Mouse (Mus musculus) MN1 (cell line): ENCODE results near the gene Plscr4.
A peak's percentile ranks its signal among the peaks of the same experiment; 100 is the strongest.

Experiments used
- DNase-seq: peaks from one replicate; pipeline ENCODE4 v3.0.0-alpha.2; 2016; ENCODE audit warnings: low spot score

The Plscr4 gene

DNA sequence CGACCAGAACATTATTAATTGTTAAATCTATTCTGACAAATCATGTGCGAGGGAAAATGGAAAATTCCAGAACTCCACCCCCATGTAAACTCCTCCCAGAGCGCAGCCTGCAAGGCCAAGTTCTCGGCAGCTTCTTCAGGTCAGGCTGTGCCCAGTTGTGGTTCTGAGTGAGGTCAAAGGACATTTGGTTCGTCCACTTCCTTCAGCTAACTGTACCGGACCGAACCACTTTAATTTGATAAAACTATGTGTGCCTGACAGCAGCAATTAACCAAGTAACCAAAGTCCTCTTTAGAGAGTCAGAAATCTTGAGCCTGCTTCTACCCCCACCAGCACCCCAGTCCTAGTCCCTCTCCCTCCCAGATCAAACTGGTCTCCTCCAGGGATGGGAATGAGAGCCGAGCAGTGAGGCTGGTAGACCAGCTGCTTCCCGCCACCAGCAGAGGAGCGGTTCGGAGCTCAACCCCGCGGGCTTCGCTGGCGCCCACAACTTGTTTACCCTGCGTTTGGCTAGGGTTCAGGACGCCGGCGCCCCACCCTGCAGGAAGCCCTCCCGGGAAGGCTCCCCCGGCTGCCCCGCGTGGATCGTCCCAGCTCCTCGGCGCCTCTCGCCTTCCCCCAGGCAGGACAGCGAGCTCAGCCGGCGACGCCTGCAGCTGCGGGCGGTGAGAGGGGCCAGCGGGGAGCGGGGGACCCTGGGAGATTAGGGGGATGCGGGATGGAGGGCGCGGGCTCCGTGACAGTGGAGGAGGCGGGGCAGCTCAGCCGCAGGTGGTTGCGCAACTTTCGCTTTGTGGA is at the start of gene Plscr4:
Gene Plscr4 (plus strand): TSS at position 113 of the 798 bp plus-strand sequence.
- DNase-seq, result peak; percentile 50

DNA sequence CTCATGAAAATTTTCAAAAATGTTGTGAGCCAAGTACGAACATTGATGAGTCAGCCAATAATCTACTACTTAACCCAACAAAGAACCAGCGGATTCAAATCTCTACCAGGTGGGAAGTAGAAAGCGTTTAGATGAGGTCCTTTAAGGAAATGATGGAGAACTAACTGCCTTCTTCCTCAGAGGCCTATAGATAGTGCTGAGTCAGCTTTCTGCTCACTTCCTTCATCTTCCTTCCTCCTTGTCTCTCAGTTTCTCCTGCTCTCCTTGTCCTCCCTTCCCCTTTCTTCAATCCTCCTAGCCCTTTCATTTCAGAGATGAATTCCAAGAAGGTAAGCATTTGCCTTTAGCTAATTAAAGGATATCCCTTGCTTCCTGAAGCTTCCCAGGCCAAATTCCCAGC is 46.9 kb upstream of the Plscr4 start:
- no peak for DNase-seq

DNA sequence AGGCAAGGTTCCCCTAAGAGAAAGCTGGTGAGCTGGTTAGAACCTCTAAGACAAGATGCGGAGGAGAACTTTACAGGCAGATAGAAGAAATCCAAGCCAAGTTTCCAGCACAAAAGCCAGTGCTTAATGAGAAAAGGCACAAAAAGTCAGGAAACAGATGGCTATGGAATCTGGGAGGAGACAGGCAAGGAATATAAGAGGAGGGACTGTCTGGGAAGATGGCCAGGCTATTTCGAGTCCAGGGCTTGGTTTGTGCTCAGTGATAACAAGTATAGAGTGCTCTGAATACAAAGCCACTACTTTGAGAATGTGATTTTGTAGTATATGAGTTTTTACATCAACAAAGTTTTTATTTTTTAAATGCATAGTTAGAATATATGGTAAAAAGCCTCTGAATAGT is 45.1 kb upstream of the Plscr4 start:
- DNase-seq, result peak; percentile 13

DNA sequence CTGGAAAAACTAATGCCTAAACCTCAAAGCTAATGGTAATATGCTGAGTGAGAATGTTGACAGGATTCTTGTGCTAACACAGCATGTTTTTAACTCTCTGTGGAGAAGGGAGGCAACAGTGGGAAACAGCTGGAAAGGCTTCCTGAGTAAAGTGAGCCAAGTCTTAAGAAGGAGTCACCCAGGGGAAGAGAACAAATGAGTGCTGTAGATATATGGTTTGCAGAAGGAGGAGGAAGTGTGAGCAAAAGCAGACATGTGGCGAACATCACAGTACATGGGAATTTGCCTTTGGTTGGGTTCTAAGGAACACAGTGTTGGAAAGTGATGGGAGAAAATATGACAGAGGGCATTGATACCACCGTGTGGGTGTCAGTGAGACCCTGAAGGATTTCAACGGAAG is 43.5 kb upstream of the Plscr4 start:
- DNase-seq, result no peak

DNA sequence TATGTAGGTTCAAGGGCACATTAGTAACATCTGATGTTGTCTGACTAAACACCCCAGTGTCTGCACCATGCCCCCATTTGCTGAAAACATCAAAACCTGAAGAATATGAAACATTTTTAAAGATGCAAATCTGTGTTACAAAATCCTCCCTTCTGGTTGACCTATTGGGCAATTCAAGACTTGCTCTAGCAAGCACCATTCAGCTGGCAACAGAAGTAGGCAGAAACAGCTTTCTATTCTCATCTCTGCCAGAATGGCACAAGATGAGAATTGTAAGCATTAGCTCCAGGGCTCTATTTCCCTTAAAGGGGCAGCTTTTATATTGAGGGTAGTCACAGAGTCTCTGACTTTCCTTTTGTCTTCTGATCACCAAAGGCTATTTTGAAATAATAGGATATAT is 19.4 kb upstream of the Plscr4 start:
- no peak for DNase-seq

DNA sequence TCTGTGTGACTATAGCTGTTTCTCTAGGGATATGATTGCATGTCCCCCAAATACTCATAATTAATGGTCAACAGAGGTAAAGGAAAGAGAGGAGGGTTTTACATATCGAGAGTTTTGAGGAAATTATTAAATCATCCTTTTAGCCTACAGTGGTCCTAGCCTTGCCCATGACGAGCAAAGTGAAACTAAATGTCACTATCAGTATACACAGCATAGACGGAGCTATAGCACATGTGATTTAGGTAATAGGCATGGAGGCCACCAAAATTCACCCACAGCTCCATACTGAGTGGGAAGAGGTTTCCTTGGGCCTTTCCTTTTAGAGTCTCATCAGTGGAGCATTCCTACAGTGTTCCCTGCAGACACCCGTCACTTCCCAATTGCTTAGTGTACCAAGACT is 15.7 kb upstream of the Plscr4 start:
- DNase-seq, result no peak

DNA sequence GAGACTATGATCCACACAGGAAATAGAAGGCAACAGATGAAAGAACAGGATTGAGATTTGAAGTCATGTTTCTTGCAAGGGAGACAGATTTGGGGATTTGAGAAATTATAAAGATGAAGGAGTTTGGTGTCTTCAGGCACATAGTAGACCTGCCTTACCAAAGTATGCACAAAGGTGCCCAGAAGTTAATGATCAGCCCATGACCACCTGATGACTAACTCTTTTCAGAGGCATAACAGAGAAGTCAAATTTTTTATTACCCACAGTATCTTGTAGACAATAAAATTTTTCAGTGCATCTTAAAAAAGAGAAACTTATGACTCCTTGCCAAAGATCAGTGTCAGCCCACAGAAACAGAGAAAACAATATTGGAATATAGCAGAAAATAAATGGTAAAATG is 12.6 kb upstream of the Plscr4 start:
- no peak for DNase-seq

DNA sequence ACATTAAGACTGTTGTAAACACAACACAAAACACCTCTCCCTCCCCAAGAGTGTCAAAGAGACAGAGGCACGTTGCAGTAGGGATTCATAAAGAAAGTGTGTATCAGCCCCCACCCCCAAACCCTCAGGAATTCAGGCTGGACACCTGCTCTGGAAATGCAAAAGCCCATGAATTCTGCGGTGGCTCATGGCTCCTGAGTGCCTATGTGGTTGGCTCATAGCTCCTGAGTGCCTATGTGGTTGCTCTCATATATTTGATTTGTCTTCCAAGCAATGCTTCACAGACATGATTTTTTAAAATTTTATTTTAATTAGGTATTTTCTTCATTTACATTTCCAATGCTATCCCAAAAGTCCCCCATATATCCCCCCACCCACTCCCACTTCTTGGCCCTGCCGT is 568 bp upstream of the Plscr4 start:
- DNase-seq, result no peak

DNA sequence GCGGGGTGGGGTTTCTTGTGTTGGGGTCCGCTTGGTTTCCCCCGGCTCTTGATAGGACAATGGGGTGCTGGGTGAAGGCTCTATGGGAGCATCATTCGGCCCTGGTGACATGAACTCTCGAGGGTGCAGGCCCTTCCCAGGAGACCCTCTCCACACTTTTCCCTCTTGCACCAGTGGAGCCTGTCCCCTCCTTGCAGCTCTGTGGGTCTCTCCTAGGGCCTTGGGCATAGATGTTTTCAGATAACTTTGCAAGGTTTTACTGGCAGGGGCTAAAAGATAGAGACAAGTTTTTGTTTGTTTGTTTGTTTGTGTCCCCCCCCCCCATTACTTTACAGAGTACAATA is 858 bp downstream of the Plscr4 start:
- no peak for DNase-seq

DNA sequence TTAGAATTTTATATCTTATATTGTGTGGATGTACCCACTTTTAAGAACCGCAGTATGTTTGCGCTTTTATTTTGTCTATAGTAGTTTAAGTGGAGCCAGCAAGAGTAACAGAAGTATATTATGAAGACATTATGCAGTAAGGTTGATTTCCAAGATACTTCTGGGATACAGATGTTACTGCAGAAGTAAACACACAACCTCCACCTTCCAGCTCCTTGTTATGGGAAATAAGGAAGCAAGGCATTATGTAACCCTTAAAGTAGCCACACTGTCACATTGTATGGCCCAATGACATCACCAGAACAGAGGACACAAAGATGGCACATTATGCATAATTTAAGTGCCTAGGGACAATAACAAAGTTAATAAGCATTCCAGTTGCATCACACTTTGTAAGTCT is 1.2 kb downstream of the Plscr4 start:
- DNase-seq, result peak; percentile 18

DNA sequence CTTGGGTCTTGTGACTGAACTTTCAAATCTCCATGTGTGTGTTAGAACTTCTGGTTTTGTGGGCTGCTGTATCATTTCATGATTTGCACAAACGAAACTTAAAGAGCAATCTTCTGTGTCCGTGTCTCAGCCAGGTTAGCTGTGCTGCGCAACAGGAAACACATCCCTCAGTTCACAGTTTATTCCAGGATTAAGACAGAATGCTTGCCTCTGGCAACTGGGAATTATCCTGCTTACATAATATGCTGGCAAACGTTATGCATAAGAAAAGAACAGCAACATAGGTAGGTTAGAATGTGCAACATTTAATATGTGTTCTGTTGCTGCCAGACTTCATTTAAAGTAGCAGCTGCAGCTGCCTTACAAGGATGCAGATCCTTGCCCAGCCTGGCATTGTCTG is 10.6 kb downstream of the Plscr4 start:
- no peak for DNase-seq

DNA sequence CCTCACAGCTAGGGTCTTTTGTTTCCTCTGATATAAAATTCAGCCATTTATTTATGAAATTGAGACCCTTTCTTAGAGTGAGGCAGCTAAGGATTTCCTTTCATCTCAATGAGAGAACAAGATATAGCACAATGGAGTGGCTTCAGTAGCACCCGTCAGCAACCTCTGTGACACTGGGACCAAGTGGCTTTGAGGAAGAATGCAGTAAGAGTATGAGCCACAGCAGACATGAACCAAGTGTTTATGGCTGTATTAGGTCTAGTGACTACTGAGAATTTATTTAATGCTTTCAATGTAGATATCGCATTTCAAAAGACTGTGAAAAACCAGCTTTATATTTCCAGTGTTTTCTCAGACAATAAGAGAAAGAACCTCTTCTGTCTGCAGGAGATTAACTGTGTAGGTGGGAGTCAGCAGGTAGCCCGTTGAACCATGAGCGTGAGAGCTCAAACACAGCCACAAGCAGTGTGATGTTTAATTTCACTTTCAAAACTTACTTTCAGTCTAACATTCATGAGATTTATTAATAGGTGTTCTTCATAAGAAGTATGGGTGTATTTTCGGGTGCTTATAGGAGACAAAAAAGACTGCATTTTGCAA is 15.2 kb downstream of the Plscr4 start:
- no peak for DNase-seq

DNA sequence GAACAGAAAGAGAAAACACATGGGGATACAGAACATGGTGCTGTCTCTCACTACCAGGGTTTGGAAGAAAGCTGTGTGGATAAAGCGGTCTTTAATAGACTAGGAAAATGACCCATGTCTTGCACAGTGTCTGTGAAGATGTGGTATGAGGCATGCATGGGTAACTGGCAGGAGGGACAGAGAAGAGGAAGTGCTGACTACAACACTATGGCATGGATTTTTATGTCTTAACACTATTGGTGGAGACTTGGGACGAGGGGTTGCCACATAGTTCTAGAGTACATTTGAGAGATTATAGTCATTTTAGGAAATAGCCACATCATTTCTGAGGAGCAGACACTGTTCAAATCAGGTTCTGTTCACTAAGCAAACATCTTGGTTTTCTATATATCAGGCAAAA is 16.0 kb downstream of the Plscr4 start:
- no peak for DNase-seq

DNA sequence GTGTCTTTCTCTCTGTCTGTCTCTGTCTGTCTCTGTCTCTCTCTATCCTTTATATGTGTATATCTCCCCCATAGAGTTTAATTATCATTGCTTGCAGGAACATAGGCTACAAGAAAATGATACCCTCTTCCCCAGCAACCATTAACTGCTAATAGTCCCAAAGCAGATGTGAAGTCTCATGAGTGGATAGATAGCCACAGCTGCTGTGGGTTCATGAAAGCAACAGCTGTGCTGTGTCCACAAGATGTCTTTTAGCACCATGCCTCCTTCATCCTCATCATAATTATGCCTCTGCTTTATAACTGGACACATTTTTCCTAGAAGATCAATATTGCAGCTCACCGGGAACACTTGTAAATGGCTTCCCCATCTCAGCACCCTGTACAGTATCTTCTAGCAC is 17.1 kb downstream of the Plscr4 start:
- DNase-seq, result no peak

DNA sequence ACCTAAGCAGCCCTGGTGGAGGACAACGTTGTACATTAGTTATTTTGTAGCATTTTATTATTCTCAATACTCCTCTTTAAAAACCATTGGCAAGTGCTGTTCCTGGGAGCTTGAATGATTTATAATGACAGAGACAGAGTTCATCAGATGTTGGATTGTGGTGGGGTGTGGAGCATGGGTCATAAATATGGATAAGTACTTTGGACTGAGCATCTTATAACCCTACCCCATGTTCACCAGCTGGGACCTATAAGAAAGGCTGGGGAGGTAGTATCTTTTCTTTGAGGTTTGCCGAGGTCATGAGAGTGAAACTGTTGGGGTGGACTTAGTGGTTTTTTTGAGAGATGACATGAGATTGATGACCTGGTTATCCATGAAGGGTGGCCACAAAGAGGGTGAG is 24.5 kb downstream of the Plscr4 start:
- DNase-seq, result no peak

DNA sequence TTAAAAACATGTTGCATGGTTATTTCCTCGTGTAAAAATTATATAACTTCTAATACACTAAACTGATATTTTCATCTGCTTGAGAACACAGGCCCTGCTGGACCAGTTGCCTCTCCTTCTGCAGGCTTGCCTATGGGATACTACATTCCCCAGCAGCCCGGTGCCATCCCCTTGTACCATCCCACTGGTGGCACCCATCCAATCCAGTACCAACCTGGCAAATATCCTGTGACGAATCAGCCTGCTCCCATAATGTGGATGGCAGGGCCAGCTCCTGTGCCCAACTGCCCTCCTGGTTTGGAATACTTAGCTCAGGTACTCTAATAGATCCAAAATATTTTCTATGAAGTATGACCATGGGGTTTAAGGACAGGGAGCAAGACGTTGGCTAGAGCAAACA is 25.4 kb downstream of the Plscr4 start:
- DNase-seq, result no peak

DNA sequence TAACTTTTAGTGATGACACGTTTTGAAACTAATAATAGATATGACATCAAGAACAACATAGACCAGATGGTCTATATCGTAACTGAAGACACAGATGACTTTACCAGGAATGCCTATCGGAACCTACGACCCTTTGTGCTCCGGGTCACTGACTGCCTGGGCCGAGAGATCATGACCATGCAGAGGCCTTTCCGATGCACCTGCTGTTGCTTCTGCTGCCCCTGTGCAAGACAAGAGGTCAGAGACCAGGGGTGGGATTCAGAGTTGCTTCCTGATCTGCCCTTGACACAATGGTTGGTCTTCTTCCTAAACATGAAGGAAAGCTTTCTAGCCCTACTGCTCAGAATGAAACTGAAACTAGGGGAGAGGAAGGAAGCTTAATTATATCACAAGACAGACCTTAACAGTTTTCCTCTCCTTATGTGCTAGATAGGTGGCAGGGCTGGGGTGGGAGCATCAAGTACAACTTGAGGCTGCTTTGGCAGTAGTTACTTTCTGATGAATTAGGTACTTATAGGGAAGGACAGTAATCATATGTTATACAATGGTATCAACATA is 27.6 kb downstream of the Plscr4 start:
- DNase-seq, result no peak

DNA sequence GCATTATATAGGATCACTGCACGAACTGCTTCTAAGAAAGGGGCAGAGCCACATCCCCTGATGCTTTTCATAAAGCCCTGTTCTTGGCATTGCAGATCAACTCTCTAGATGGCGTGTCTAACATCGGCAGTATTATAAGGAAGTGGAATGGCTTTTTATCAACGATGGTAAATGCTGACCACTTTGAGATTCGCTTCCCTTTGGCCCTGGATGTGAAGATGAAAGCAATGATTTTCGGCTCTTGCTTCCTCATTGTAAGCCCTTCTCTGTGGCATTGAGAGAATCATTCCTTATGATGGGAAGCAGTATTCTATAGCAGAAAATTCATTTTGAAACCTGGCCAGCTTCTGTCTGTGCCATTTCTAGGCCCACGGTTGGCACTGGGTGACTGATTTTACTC is 32.7 kb downstream of the Plscr4 start:
- no peak for DNase-seq

DNA sequence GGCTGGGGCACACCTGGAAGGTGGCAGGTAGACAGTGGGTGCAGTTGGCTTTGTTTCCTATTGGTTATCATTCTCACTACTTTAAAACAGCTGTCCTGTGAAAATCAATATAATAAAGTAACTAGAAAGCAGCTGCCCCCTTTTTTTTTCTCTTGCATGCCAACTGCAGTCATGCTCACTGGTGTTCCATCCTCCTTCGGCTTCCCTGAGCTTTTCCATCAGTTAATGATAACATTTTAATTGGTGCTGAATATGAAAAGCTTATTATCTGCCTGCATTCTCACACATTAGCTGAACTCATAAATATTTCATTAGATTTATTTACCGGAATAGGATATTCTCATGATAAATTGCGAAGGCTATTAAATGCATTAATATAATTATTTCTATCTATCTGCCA is 33.1 kb downstream of the Plscr4 start:
- DNase-seq, result no peak

DNA sequence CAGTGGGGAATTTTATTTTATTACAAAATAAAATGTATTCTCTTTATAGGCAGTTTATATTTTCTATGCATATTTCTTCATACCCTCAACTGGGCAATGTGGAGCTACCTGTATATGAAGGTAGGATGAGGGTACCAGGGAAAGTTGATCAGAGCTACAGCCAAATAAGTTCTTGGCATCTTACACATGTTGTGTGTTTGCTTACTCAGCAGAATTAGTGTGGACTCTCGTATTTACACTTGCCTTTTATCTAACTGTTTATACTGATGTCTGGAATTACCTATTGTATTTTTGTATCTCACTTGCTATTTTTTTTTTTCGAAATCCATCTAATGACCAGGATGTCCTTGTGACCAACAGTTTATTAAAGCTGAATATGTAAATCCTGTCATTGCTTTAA is 34.1 kb downstream of the Plscr4 start:
- DNase-seq, result no peak

DNA sequence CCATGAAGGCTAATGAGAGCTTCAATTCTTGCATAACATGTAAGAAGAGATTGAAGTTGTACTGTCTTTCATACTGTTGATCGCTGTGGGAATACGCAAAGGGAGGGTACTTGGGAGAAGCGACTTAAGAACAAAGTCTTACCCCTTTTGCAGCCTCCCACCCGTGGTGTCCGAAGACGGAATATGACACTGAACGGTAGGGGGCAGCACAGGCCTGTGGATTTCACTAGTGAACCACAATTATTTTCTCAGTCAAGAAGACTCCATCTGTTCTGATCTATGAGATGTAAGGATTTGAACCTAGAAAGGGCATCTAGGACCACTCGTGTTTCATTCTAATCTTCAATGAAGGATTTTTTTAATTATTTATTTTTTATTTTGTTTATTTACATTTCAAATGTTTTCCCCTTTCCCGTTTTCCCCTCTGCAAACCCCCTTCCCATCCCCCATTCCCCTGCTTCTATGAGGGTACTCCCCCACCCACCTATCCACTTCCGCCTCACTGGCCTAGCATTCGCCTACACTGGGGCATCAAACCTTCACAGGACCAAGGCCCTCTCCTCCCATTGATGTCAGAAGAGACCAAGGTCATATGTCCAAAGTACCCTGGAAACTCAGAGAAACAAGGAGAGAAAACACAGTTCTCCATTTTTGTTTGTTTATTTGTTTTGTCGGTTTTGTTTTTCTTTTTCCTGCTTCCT is 42.7 kb downstream of the Plscr4 start:
- peak; percentile 80 for DNase-seq

DNA sequence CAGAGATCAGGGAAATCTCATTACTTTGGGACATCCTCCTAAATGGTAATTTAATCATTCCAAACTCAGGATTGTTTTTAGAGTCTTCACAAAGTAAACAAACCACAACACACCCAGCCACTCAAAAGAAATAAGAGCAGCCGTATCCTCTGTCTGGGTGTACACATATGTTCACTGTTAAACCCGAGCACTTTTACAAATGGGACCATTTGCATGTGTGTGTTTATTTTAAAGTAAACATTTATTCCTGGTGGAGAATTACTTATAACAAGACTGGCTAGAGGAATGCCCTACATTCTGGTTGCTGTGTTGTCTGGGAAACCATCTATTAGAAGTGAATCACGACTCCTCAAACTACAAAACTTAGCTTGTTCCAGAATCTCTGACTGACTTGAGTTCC is 47.1 kb downstream of the Plscr4 start:
- DNase-seq, result no peak

DNA sequence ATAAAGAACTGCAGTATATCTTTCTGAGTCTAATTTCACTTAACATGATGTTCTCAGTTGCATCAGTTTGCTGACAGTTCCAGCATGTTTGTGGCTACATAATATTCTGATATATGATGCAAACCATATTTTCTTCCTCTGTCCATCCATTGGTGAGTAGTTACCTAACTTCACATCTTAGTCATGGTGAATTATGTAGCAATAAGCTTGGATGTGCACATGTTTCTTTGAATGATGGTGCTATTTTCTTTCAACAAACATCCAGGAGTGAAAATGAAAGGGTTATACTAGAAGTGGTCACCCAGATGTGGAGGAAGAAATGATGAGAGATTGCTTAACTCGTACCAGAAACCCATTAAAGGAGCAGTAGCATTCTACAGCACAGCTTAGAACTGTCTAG is 47.7 kb downstream of the Plscr4 start:
- no peak for DNase-seq
